Mouse (Mus musculus) adrenal gland, postnatal 4 days (tissue): Measurements from ENCODE around the gene Txn2. TPM values are rescaled to one million over a fixed set of nuclear protein-coding genes. Genes with fewer than 3 reads are reported as not detected.

ENCODE experiments used
- DNase-seq, 2 experiments: peaks; one replicate each; pipeline ENCODE4 v3.0.0; 2021 to 2022; ENCODE audit warnings: low spot score in 2 of 2, mixed read lengths in 2 of 2
- total RNA-seq, 2 experiments: library from RNA; stranded (reverse); gene quantifications; 2 replicates each; pipeline ENCODE4 v1.2.3; 2021

The Txn2 gene
- total RNA-seq, 2 experiments from 2014 or later, result 271 to 275 TPM

- DNase-seq, result no peak
Observed at GRCm38 (mm10) chr15:77911065-77911464, 17.7 kb downstream of the Txn2 start.

DNA sequence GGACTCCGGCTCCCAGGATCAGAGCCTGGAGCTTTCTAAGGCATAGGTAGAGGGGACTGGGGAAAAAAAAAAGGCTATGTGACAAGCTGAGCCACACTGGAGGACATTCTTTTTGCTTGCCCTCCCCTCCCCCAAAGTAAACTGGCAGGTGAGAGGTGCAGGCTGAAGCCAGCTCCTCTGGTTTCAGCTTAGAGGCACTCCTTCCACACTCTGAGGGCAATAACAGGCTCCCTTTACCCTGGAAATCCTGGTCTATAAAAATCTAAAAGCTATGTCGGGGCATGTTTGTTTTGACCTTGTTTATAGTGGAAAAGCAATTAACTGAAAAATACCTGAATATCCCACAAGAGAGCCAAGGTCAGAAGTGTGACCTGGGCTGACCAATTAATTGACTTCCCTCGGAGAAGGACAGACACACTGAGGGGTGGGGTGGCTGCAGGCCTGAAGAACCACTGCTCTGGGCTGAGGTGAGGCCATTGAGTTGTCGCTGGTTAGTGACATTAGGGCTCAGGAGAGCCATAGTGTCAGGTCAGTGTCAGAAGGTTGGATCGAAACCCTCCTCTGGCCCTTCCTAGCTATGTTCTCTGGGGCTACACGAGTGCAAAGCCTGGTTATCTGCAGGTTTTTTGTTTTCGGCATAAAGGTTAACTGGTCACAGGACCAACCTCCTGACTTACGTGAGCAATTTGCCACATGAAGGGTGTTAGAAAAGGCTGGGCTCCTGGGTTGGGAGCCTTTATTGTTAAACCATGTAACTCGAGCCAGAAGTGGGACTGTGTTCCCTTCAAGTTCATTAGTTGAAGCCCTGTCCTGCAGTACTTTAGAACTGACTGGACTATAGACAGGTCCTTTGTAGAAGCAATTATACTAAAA lies 20.9 kb downstream of the Txn2 start:
- DNase-seq, result no peak

DNA sequence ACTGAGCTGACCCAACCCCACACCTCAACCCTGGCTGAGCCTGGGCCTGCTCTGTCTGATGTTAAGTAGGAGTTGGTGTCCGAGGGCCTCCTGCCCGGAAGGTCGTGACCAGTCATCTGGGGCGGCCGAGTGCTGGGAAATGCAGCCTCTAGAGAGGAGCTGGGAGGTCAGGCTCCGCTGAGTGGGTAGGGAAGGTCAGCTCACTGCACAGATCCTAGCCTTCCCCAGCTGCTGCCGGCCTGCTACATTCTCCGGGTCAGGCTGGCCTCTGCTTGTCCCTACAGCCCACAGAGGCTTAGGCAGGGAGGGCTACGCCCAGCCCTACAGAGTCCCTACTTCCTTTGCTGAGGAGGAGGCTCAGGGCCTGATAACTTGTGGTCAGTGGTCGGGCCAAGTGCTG lies 22.3 kb downstream of the Txn2 start:
- DNase-seq, result no peak

DNA sequence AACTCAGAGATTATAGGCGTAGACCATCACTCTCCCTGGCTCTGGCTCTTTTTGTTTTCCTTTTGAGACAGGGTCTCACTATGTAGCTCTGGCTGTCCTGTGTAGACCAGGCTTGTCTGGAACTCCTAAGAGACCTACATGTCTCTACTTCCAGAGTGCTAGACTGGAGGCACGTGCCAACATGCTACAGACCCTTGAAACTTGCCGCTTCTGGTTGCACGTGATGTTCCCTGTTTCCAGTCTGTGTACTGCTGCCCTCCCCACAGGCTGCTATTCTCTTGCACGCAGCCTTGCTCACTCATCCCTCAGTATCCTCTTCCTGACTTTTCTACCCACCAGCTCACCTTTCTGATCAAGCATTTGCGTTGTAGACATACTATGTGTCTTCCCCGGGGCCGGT lies 22.7 kb downstream of the Txn2 start:
- DNase-seq, result no peak

- DNase-seq, result peak in 1 of 2 experiments; percentile 43
Observed at GRCm38 (mm10) chr15:77905275-77905970, 23.4 kb downstream of the Txn2 start.

GRCm38 (mm10) chr15:77904363-77904892 lies 24.4 kb downstream of the Txn2 start:
- DNase-seq, result no peak

DNA sequence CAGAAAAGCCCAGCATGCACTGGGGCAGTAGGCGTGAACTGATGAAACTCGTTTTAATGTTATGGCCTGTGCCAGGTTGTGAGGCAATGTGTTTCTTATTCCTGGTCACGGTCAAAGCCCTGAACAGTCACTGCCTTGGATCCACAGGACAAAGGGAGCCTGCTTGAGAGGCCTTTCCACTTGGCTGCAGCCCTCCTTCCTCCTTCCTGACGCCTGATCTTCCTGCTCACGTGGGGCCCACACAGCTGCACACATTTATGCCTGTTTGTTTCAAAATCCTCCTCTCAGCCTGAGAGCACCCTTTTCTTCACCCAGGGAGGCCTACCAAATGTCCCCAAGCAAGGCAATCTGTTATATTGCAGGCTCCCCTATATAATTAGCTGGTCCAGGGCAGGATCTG lies 25.6 kb downstream of the Txn2 start:
- DNase-seq, result no peak

GRCm38 (mm10) chr15:77894926-77895325 lies 33.9 kb downstream of the Txn2 start:
- no peak for DNase-seq

DNA sequence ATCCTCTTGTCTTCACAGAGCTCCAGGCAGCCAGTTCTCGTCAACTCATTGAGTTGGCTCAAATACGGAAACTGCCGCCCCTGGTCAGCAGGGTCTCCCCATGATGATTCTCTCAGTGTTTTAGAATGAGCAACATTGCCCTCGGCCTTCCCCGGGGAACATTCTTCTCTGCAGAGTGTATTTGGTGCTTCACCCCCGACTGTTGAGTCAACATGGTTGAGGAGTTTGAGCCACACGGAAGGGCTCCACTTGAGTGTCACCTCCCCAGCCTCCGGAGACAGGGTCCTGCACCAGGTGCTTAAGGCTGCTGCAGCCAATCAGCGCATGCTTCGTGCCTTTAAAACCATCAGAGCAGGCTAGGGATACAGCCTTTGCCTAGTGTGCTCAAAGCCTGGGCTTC lies 35.5 kb downstream of the Txn2 start:
- DNase-seq, result no peak

DNA sequence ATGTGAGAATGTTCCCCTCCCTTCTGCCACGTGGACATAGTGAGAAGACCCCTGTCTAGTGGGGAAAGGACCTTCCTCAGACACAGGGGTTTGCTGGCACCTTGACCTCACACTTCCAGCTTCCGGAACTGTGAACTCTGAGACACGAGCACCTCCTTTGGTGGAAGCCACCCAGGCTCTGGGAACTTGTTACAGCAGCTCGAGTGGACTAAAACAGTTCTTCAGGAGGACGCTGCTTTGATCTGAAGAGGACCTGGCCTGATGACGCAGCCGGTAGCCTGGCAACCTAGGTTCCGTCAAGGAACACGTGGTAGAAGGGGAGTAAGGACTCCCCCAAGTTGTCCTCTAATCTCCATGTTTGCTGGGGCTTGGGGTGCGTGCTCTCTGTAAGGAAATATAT lies 36.4 kb downstream of the Txn2 start:
- no peak for DNase-seq

DNA sequence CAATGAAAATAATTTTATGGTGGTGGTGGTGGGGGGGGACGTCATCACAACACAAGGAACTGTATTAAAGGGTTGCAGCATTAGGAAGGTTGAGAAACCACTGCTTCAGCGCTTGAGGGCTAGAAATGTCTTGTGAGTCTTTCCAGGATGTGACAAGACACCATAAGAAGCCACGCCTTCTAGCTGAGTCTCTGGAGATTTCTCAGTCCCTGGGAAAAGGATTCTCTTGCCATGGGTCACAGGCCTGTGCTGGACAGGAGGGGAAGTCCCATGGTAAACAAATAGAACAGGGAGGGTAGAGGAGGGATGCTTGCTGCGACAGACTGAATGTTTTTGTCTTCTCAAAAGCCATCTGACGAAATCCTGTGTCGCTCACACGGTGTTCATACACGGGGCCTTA lies 37.0 kb downstream of the Txn2 start:
- DNase-seq, result no peak

- no peak for DNase-seq
Observed at GRCm38 (mm10) chr15:77889761-77890422, 38.9 kb downstream of the Txn2 start.

DNA sequence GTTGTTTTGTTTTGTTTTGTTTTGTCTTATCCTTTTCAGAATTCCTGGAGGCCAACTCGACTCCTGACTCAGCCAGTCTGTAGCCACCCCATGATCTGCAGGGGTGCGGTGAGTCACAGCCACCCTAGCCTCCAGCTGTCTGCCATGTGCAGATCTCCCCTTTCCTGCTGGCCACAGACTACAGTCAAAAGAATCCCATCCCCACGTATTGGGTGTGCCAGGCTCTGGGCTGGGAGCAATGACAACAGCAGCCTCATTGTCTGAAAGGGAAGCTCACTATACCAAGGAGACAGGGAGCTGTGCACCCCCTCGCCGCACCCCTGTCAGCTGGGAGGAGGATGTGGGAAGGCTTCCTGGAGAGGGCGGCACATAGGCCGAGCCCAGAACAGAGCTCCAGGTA lies 40.5 kb downstream of the Txn2 start:
- no peak for DNase-seq

GRCm38 (mm10) chr15:77887093-77887488 lies 41.7 kb downstream of the Txn2 start:
- DNase-seq, result no peak

DNA sequence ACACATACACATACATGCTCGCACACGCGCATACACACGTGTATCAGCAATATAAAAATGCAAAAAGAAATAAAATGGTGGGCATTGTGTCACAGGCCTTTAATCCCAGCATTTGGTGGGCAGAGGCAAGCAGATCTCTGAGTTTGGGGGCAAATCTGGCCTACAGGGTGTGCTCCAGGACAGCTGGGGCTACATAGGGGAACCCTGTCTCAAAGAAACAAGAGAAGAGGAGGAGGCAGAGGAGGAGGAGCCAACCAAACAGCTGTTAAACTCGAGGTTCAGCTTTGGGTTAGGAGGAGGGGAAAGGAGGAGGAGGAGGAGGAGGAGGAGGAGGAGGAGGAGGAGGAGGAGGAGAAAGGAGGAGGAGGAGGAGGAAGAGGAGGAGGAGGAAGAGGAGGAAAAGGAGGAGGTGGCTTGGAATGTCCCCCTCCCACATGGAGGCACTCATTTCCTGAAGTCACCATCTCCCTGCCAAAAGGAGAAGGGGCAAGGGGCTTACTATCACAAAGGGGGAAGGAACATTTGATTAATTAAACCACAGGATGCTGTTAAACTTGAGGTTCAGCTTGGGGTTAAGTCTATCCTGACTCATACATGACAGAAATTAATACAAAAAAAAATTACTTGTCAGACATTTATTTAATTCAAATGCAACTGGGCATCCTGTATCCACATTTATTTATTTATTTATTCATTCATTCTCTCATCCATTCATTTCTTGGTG lies 42.3 kb downstream of the Txn2 start:
- no peak for DNase-seq

DNA sequence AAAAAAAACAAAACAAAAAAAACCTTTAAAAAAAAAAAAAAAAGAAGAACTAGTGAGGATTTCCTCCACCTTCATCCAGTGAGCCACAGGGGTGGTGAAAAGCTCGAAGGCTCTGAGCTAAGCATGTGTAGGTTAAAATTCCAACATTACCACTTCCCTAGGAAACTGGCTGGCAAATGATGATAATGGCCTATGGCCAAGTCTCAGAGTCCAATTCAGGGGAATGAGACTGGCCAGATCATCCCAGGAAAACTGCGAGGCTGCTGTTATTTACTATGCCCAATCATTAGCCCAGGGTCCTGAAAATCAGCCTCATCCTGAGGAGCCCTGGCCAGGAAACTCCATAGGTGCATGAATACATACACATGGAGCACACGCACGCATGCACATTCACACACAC lies 42.9 kb downstream of the Txn2 start:
- DNase-seq, result no peak

- no peak for DNase-seq
Observed at GRCm38 (mm10) chr15:77885159-77885558, 43.6 kb downstream of the Txn2 start.

DNA sequence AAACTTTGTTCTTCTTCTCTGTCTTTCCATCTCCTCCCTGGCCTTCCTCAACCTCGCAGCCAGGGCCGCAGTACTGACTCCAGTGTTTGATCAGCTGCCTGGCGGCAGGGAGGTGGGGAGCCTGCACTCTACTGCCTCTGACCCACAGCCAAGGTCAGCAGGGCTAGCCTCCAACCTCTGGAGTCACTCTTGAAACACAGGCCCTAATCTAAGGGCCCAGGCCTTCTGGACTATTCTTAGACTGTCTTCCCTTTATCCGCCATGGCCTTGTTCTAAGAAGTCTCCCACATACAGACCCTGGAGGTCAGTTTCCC lies 45.2 kb downstream of the Txn2 start:
- no peak for DNase-seq

DNA sequence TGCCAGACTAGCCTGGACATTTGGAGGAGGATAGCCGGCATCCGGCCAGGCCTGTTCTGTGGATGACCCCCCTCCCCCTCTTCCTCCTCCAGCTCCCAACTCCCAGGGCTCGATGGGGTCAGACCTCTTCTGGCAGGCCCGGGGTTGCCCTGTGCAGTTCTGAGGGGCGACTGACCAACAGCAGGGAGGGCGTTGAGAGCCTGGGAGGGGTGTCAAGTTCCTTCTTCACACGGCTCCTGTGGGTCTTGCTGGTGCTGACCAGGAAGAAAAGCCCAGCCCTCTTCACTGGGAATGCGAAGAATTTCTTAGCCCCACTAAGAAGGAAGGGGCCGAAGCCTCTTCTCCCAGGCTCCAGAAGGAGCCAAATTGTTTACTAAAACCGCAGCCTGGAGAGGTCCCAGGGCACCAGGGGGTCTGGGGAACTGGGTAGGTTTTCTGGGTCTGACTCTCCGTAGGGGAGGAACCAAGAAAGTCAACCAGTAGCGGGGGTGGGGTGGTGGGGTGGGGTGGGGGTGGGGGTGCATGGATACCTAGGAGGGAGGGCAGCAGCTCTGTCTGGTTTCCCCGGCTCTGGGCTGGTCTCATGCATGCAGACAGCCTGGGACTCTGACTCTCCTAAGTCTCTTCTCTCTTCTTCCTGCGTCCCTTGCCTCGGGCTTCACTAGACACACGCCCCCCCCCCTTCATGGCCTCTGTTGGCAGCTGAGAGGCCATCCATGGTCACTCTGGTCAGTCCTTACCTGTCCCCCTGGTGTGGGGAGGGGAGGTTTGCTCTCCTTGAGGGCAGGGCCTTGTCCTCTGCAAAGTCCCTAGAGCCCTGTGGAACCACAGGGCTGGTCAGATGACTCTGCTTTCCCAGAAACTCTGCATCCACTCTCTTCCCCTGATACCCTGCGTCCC lies 45.8 kb downstream of the Txn2 start:
- no peak for DNase-seq

- DNase-seq, result no peak
Observed at GRCm38 (mm10) chr15:77882297-77882696, 46.5 kb downstream of the Txn2 start.
